Mouse (Mus musculus): ENCODE measurements around the gene Pop7.
A peak's percentile ranks its signal among the peaks of the same experiment; 100 is the strongest.

Gene Pop7

DNA sequence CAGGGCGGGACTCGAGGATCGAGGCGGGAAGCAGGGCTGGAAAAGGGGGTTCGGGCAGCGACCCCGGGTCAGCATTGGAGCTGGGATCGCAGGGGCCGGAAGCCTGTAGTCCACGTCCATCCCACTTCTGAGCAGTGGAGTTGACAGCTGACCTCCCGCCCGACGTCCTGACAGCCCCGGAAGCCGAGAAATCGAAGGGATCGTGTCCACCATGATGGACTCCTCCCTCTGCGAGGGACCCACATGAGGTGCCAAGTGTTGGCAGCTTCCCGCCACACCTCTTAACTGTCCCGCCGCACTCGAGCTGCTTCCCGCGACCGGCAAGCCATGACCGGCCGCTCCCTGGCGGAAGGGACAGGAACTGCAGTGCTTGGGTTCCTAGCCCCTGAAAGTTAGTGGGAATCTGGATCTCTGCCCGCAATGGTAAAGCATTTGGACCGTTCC is 371 bp upstream of the Pop7 start:
- DNase-seq (ENCODE audit: extremely low spot score): peak; percentile 92

DNA sequence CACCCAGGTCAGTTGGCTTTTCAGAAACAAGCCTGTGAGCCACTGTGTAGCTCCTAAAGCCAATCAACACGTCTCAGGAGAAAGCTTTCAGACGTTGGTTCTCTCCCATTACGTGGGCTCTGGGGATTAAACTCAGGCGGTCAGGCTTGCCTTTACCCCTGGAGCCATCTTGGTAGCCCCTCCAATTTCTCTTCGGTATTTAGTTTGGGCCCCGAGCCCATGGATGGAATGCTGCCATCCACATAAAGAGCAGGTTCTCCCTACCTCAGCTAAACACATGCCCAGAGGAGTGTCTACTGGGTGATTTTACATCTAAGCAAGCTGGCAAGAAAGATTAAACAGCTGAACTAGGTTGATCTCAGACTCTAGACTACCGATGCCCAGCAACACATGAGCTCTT is 2.1 kb downstream of the Pop7 start:
- no peak for DNase-seq (ENCODE audit: extremely low spot score)

GRCm38 (mm10) chr5:137493831-137494230 is 8.5 kb downstream of the Pop7 start:
- DNase-seq (ENCODE audit: extremely low spot score): no peak

DNA sequence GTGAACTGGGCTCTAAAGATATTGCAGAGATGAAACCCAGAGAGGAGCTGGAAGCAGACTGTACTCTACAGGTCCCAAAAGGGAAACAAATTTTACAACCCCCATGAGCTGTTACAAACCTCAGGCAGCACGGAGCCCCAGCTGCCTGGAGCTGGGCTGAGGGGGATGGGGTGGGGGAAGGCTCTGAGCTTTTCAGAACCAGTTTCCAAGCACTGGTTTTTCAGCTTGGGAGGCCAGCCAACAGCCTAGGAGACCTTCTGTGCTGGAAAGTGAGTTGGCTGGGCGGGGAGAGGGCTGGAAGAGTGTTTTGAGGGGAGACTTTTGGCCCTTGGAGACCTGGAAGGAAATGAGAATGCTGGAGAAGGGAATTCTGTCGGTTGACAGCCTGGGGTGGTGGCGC is 10.8 kb downstream of the Pop7 start:
- DNase-seq (ENCODE audit: extremely low spot score): no peak

GRCm38 (mm10) chr5:137487616-137488015 is 14.7 kb downstream of the Pop7 start:
- DNase-seq (ENCODE audit: extremely low spot score): no peak

GRCm38 (mm10) chr5:137485851-137486155 is 16.5 kb downstream of the Pop7 start:
- no peak for DNase-seq (ENCODE audit: extremely low spot score)

- DNase-seq (ENCODE audit: extremely low spot score): peak; percentile 61
Observed at GRCm38 (mm10) chr5:137485071-137485850, 17.1 kb downstream of the Pop7 start.

DNA sequence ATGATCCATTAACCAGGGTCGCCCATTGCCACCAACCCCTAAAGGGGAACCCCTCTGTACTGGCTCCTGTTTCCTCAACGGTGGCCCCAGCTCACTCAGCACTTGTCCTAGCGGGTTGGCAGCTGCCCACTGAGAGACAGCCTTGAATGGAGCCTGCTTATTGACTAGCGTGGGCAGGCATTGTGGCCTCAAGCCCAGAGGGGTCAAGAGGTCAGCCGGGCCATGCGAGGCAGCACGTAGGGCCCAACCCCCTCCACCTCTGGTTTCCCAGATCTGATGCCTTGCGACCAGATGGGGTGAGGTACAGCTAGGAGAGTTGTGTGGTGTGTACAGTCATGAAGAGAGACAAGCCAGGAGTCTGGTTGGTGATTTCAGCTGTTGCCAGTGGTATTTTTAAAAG is 20.4 kb downstream of the Pop7 start:
- DNase-seq (ENCODE audit: extremely low spot score): peak; percentile 80

DNA sequence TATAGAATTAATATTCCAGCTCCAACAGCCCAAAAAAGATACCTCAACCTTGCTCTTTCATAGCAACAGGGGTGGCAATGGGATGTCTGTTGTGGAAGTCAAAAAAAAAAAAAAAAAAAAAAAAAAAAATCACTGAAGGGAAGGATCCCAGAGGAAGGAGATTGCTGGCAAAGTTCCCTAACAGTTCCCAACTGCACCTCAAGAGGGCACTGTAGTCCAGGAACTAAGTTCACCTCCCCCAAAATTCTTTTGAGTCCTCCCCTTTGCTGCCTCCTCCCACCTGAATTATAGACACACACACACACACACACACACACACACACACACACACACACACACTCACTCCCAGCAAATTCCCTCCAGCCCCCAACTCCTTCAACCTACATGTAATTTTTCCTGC is 21.2 kb downstream of the Pop7 start:
- DNase-seq (ENCODE audit: extremely low spot score): peak; percentile 81

DNA sequence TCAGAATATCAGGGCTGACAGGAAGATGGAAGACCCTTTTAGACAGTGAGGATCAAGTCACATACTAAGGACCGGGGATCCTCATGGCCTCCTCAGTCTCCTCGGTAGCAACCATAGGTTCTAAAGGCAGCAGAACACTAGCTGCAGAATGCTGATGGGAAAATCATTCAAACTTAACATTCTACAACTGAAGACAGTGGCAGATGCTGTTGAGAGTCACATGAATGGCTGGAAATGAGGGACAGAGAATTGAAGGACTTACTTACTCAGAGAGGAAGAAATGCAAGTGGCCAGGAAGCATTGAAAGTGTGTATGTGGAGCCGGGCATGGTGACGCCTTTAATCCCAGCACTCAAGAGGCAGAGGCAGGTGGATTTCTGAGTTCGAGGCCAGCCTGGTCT is 25.4 kb downstream of the Pop7 start, which contains the start of gene Zan:
TSS of gene Zan (minus strand) at position 101 of the 400 bp plus-strand sequence.
- no peak for DNase-seq (ENCODE audit: extremely low spot score)

DNA sequence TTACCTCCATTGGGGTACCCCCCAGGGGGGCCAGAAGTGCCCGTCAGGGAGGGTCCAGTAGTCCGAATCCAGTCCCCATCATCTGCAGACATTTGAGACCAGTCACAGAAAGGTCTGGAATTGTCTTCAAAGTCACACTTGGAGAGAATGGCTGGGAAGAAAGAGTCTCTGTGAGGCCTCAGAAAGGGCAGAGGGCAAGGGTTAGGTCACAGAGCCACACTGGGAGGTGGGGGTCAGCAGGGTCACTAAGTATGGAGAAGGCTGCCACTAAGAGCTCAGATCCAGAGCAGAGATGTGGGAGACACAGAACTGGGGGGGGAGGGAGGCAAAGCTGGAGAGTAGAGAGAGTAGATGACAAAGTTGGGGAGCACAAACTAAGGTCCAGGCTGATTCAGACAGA is 28.0 kb downstream of the Pop7 start:
- peak; percentile 65 for DNase-seq (ENCODE audit: extremely low spot score)

- DNase-seq (ENCODE audit: extremely low spot score): no peak
Observed at GRCm38 (mm10) chr5:137472252-137472904, 29.9 kb downstream of the Pop7 start.

DNA sequence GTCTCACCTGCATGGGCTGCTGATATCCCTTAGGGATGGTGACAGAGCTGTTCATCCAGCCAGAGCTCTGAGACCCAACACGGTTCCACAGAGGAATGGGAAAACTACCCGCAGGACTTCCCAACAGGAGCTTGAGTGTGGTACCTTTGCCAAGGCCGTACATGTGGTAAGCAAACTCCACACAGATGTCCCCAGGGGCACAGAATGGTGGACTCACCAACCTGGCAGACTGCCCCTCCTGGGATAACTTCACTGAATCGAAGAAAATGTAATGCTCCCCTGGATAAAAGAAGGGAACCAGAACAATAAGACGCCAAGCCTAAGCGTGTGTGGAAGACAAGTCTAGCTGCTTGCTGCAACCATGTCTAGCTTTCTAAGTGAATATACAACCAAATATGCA is 35.4 kb downstream of the Pop7 start:
- no peak for DNase-seq (ENCODE audit: extremely low spot score)

GRCm38 (mm10) chr5:137465049-137465448 is 37.3 kb downstream of the Pop7 start:
- DNase-seq (ENCODE audit: extremely low spot score): no peak

GRCm38 (mm10) chr5:137455866-137456591 is 46.3 kb downstream of the Pop7 start:
- no peak for DNase-seq (ENCODE audit: extremely low spot score)

DNA sequence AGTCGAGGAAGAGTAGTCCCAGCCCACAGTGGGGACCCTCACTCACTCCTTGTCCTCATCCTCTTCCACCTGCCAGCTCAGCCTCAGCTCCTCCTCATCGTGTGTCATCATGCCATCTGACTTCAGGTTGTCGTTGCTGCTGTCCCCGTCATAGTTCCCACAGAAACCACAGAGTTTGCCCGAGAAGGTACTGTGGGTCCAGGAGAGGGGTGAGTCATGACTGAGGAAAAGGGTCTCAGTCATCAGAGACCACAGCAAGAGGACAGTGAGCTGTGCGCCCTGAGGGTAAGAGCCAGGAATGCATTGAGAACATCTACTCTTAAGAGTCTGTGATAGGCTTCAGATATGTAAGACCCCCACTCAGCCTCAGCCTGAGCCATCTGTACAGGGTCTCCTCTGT is 47.1 kb downstream of the Pop7 start:
- DNase-seq (ENCODE audit: extremely low spot score): no peak

Measured in embryo, embryonic 9.5 days (tissue).